Mouse (Mus musculus): ENCODE results near the gene Gorab. TPM values are rescaled to one million over a fixed set of nuclear protein-coding genes. Genes with fewer than 3 reads are reported as not detected.

Gorab gene
- 31.3 and 32.1 TPM in 2 replicates for polyA plus RNA-seq (2016; fragmentation: Nextera tagmentation; extraction: Ambion mirVana)

GRCm38 (mm10) chr1:163403498-163404126, at the start of gene Gorab:
TSS of gene Gorab (minus strand) at chr1:163403669.
- WGBS, result under 1% methylated on average over 28 of the region's 28 CpGs

GRCm38 (mm10) chr1:163443832-163444231, 40.4 kb upstream of the Gorab start:
- no peak overlapping the region for H3K4me2 ChIP-seq (replicated peaks)
- H3K4me3 ChIP-seq, result no peak overlapping the region
- H3K27ac ChIP-seq, result no peak overlapping the region
- ATAC-seq (ENCODE audit: low FRiP score), result no peak
- H3K9ac ChIP-seq, result no peak overlapping the region
- 47% methylated on average over 3 of the region's 3 CpGs for WGBS
- H3K9me3 ChIP-seq (replicated peaks), result no peaks in the 10 kb centered on the region
- no peaks in the 10 kb centered on the region for H3K36me3 ChIP-seq
- no peaks in the 10 kb centered on the region for H3K27me3 ChIP-seq
- no peaks in the 10 kb centered on the region; the same call in 1 of the 2 replicates for H3K4me1 ChIP-seq

More at GRCm38 (mm10) chr1:163403498-163404126, at the start of gene Gorab:
- peak; percentile 100 for ATAC-seq (ENCODE audit: low FRiP score)
- H3K9ac ChIP-seq, result peak within 1 kb of the TSS; percentile 75
- peak within 1 kb of the TSS; percentile 68 for H3K4me3 ChIP-seq
- peaks cover 14% of the 10 kb centered on the region for H3K4me1 ChIP-seq
- peak within 1 kb of the TSS; percentile 83 for H3K27ac ChIP-seq
- no peaks in the 10 kb centered on the region for H3K9me3 ChIP-seq (replicated peaks)
- no peaks in the 10 kb centered on the region for H3K36me3 ChIP-seq
- H3K27me3 ChIP-seq, result no peaks in the 10 kb centered on the region; the same call in 1 of the 2 replicates
- peak within 1 kb of the TSS; percentile 68 for H3K4me2 ChIP-seq (replicated peaks)

GRCm38 (mm10) chr1:163439002-163439401, 35.5 kb upstream of the Gorab start:
- Histone ChIP-seq H3K4me1 (no peaks in the 10 kb centered on the region; the same call in 1 of the 2 replicates), H3K9ac (no peak overlapping the region), H3K27me3 (no peaks in the 10 kb centered on the region), H3K4me2 (replicated peaks) (no peak overlapping the region), H3K4me3 (no peak overlapping the region), H3K9me3 (replicated peaks) (no peaks in the 10 kb centered on the region), H3K27ac (no peak overlapping the region), H3K36me3 (no peaks in the 10 kb centered on the region)
- WGBS, result 90% methylated on average over 2 of the region's 2 CpGs
- ATAC-seq (ENCODE audit: low FRiP score), result no peak

- no peak overlapping the region for H3K27ac ChIP-seq
- H3K27me3 ChIP-seq, result no peaks in the 10 kb centered on the region
- ATAC-seq (ENCODE audit: low FRiP score), result no peak
- no peak overlapping the region for H3K9ac ChIP-seq
- H3K4me3 ChIP-seq, result no peak overlapping the region
- H3K36me3 ChIP-seq, result no peaks in the 10 kb centered on the region
- WGBS, result 59% methylated on average over 8 of the region's 8 CpGs
- H3K9me3 ChIP-seq (replicated peaks), result no peaks in the 10 kb centered on the region
- no peak overlapping the region for H3K4me2 ChIP-seq (replicated peaks)
- peaks cover 7% of the 10 kb centered on the region; the same call in 1 of the 2 replicates for H3K4me1 ChIP-seq
These were observed 20.1 kb upstream of the Gorab start for GRCm38 (mm10) chr1:163423467-163424014.

GRCm38 (mm10) chr1:163417191-163417590, 13.7 kb upstream of the Gorab start:
- no peak overlapping the region for H3K4me2 ChIP-seq (replicated peaks)

GRCm38 (mm10) chr1:163414200-163414599, 10.7 kb upstream of the Gorab start:
- ATAC-seq (ENCODE audit: low FRiP score), result no peak
- Histone ChIP-seq H3K4me2 (replicated peaks) (no peak overlapping the region), H3K4me1 (no peaks in the 10 kb centered on the region), H3K9me3 (replicated peaks) (no peaks in the 10 kb centered on the region), H3K27ac (no peak overlapping the region), H3K4me3 (no peak overlapping the region), H3K9ac (no peak overlapping the region), H3K27me3 (no peaks in the 10 kb centered on the region), H3K36me3 (no peaks in the 10 kb centered on the region)
- WGBS, result 85% methylated on average over 2 of the region's 2 CpGs

More at GRCm38 (mm10) chr1:163417191-163417590, 13.7 kb upstream of the Gorab start:
- H3K27ac ChIP-seq, result no peak overlapping the region
- WGBS, result 69% methylated on average over 2 of the region's 2 CpGs
- ATAC-seq (ENCODE audit: low FRiP score), result no peak
- H3K9me3 ChIP-seq (replicated peaks), result no peaks in the 10 kb centered on the region
- no peak overlapping the region for H3K9ac ChIP-seq
- H3K36me3 ChIP-seq, result no peaks in the 10 kb centered on the region
- no peak overlapping the region for H3K4me3 ChIP-seq
- no peaks in the 10 kb centered on the region for H3K4me1 ChIP-seq
- no peaks in the 10 kb centered on the region for H3K27me3 ChIP-seq

- 83% methylated on average over 3 of the region's 3 CpGs for WGBS
- H3K4me2 ChIP-seq (replicated peaks), result no peak overlapping the region
- no peak overlapping the region for H3K9ac ChIP-seq
- H3K4me3 ChIP-seq, result no peak overlapping the region
- H3K4me1 ChIP-seq, result peaks cover 14% of the 10 kb centered on the region
- H3K36me3 ChIP-seq, result no peaks in the 10 kb centered on the region
- ATAC-seq (ENCODE audit: low FRiP score), result no peak
- no peaks in the 10 kb centered on the region for H3K9me3 ChIP-seq (replicated peaks)
- no peaks in the 10 kb centered on the region; the same call in 1 of the 2 replicates for H3K27me3 ChIP-seq
- no peak overlapping the region for H3K27ac ChIP-seq
These were observed 2.7 kb upstream of the Gorab start for GRCm38 (mm10) chr1:163406203-163406602.

- no peak overlapping the region for H3K4me2 ChIP-seq (replicated peaks)
- H3K9ac ChIP-seq, result no peak overlapping the region
- no peak for ATAC-seq (ENCODE audit: low FRiP score)
- H3K27me3 ChIP-seq, result no peaks in the 10 kb centered on the region
- H3K4me1 ChIP-seq, result no peaks in the 10 kb centered on the region
- WGBS, result 83% methylated on average over 6 of the region's 6 CpGs
- H3K27ac ChIP-seq, result no peak overlapping the region
- H3K4me3 ChIP-seq, result no peak overlapping the region
- no peaks in the 10 kb centered on the region for H3K9me3 ChIP-seq (replicated peaks)
- H3K36me3 ChIP-seq, result peaks cover 47% of the 10 kb centered on the region
These were observed 12.1 kb downstream of the Gorab start for GRCm38 (mm10) chr1:163391321-163391720.

- no peak overlapping the region for H3K27ac ChIP-seq
- no peaks in the 10 kb centered on the region for H3K4me1 ChIP-seq
- no peak overlapping the region for H3K9ac ChIP-seq
- no peak for ATAC-seq (ENCODE audit: low FRiP score)
- 90% methylated on average over 4 of the region's 4 CpGs for WGBS
- no peak overlapping the region for H3K4me2 ChIP-seq (replicated peaks)
- peaks cover 53% of the 10 kb centered on the region for H3K36me3 ChIP-seq
- H3K9me3 ChIP-seq (replicated peaks), result no peaks in the 10 kb centered on the region
- no peak overlapping the region for H3K4me3 ChIP-seq
- H3K27me3 ChIP-seq, result no peaks in the 10 kb centered on the region
These were observed 13.4 kb downstream of the Gorab start for GRCm38 (mm10) chr1:163390044-163390443.

- Histone ChIP-seq H3K27me3 (no peaks in the 10 kb centered on the region), H3K9ac (no peak overlapping the region), H3K27ac (no peak overlapping the region), H3K36me3 (peaks cover 32% of the 10 kb centered on the region), H3K4me2 (replicated peaks) (no peak overlapping the region), H3K9me3 (replicated peaks) (no peaks in the 10 kb centered on the region), H3K4me3 (no peak overlapping the region), H3K4me1 (no peaks in the 10 kb centered on the region)
- no peak for ATAC-seq (ENCODE audit: low FRiP score)
- 89% methylated on average over 9 of the region's 9 CpGs for WGBS
These were observed 17.3 kb downstream of the Gorab start for GRCm38 (mm10) chr1:163386196-163386595.

- ATAC-seq (ENCODE audit: low FRiP score), result no peak
- Histone ChIP-seq H3K4me1 (no peaks in the 10 kb centered on the region), H3K9ac (no peak overlapping the region), H3K36me3 (peaks cover 26% of the 10 kb centered on the region), H3K27me3 (no peaks in the 10 kb centered on the region), H3K9me3 (replicated peaks) (no peaks in the 10 kb centered on the region), H3K4me3 (no peak overlapping the region), H3K27ac (no peak overlapping the region; the same call in 1 of the 2 replicates), H3K4me2 (replicated peaks) (no peak overlapping the region)
- 75% methylated on average over 5 of the region's 5 CpGs for WGBS
These were observed 19.9 kb downstream of the Gorab start for GRCm38 (mm10) chr1:163383442-163384027.

- no peak overlapping the region for H3K9ac ChIP-seq
- peaks cover 22% of the 10 kb centered on the region for H3K36me3 ChIP-seq
- no peak overlapping the region for H3K4me3 ChIP-seq
- H3K4me1 ChIP-seq, result no peaks in the 10 kb centered on the region
- WGBS, result 93% methylated on average over 10 of the region's 10 CpGs
- H3K4me2 ChIP-seq (replicated peaks), result no peak overlapping the region
- H3K9me3 ChIP-seq (replicated peaks), result no peaks in the 10 kb centered on the region
- ATAC-seq (ENCODE audit: low FRiP score), result no peak
- H3K27me3 ChIP-seq, result no peaks in the 10 kb centered on the region
- H3K27ac ChIP-seq, result no peak overlapping the region
These were observed 21.3 kb downstream of the Gorab start for GRCm38 (mm10) chr1:163382048-163382719.
